Mouse (Mus musculus): ENCODE data around the gene Tenm4. TPM values are rescaled to one million over a fixed set of nuclear protein-coding genes. Genes with fewer than 3 reads are reported as not detected.

Tenm4 gene
- total RNA-seq, 2 experiments from 2014 or later, result 1.1 to 5.7 TPM

- DNase-seq, result no peak
Observed at GRCm38 (mm10) chr7:96340826-96341225, 169.8 kb downstream of the Tenm4 start.

- no peak for DNase-seq
Observed at GRCm38 (mm10) chr7:96341479-96341878, 170.4 kb downstream of the Tenm4 start.

GRCm38 (mm10) chr7:96342996-96343395 is 171.9 kb downstream of the Tenm4 start:
- no peak for DNase-seq

GRCm38 (mm10) chr7:96343667-96344066 is 172.6 kb downstream of the Tenm4 start:
- DNase-seq, result no peak

- no peak for DNase-seq
Observed at GRCm38 (mm10) chr7:96352671-96353070, 181.6 kb downstream of the Tenm4 start.

GRCm38 (mm10) chr7:96356285-96356811 is 185.3 kb downstream of the Tenm4 start:
- DNase-seq, result no peak

GRCm38 (mm10) chr7:96357550-96357949 is 186.5 kb downstream of the Tenm4 start:
- DNase-seq, result no peak

- DNase-seq, result no peak
Observed at GRCm38 (mm10) chr7:96363311-96363710, 192.3 kb downstream of the Tenm4 start.

- no peak for DNase-seq
Observed at GRCm38 (mm10) chr7:96369947-96370346, 198.9 kb downstream of the Tenm4 start.

- DNase-seq, result no peak
Observed at GRCm38 (mm10) chr7:96374004-96374663, 203.1 kb downstream of the Tenm4 start.

GRCm38 (mm10) chr7:96375507-96375906 is 204.5 kb downstream of the Tenm4 start:
- no peak for DNase-seq

- no peak for DNase-seq
Observed at GRCm38 (mm10) chr7:96383686-96384528, 212.9 kb downstream of the Tenm4 start.

- no peak for DNase-seq
Observed at GRCm38 (mm10) chr7:96384726-96385500, 213.9 kb downstream of the Tenm4 start.

GRCm38 (mm10) chr7:96385850-96386249 is 214.8 kb downstream of the Tenm4 start:
- no peak for DNase-seq

GRCm38 (mm10) chr7:96390034-96390670 is 219.1 kb downstream of the Tenm4 start:
- no peak for DNase-seq

GRCm38 (mm10) chr7:96390894-96391293 is 219.8 kb downstream of the Tenm4 start:
- no peak for DNase-seq

GRCm38 (mm10) chr7:96391797-96392472 is 220.9 kb downstream of the Tenm4 start:
- DNase-seq, result no peak

- no peak for DNase-seq
Observed at GRCm38 (mm10) chr7:96392600-96392999, 221.6 kb downstream of the Tenm4 start.

- no peak for DNase-seq
Observed at GRCm38 (mm10) chr7:96397940-96398339, 226.9 kb downstream of the Tenm4 start.

GRCm38 (mm10) chr7:96400411-96400810 is 229.4 kb downstream of the Tenm4 start:
- DNase-seq, result no peak

GRCm38 (mm10) chr7:96406630-96407214 is 235.7 kb downstream of the Tenm4 start:
- DNase-seq, result no peak

All from gastrocnemius, postnatal 25 days (tissue).